Mouse (Mus musculus): ENCODE measurements around the gene Ltbr. TPM values are rescaled to one million over a fixed set of nuclear protein-coding genes. Genes with fewer than 3 reads are reported as not detected.
A peak's percentile ranks its signal among the peaks of the same experiment; 100 is the strongest.

Ltbr gene
- total and polyA plus RNA-seq, 2 experiments from 2014 or later = 14.8 to 19.9 TPM

- Histone ChIP-seq H3K4me3 (ENCODE audit: low read depth, low read length) (no peak overlapping the region), H3K4me2 (ENCODE audit: low read depth) (no peak overlapping the region), H3K9ac (no peak overlapping the region), H3K27me3 (ENCODE audit: insufficient read depth, low read length) (peaks cover 16% of the 10 kb centered on the region), H3K27ac (ENCODE audit: low read depth, low read length) (no peak overlapping the region), H3K9me3 (ENCODE audit: low read length) (no peaks in the 10 kb centered on the region), H3K36me3 (ENCODE audit: insufficient read depth) (no peaks in the 10 kb centered on the region), H3K4me1 (ENCODE audit: insufficient read depth) (no peaks in the 10 kb centered on the region)
- ATAC-seq (no peak), DNase-seq (no peak)
- no peak for TF ChIP-seq CTCF (IDR thresholded peaks at IDR 0.05; ENCODE audit: low read depth)
Measured at GRCm38 (mm10) chr6:125319919-125320296, 6.2 kb upstream of the Ltbr start.

GRCm38 (mm10) chr6:125318981-125319918 lies 5.6 kb upstream of the Ltbr start:
- DNase-seq = no peak
- no peak for ATAC-seq
- no peaks in the 10 kb centered on the region for H3K9me3 ChIP-seq (ENCODE audit: low read length)
- 67% methylated on average over 15 of the region's 15 CpGs for WGBS
- H3K36me3 ChIP-seq (ENCODE audit: insufficient read depth) = no peaks in the 10 kb centered on the region
- no peaks in the 10 kb centered on the region; the same call in 1 of the 2 replicates for H3K4me1 ChIP-seq (ENCODE audit: insufficient read depth)
- peaks cover 16% of the 10 kb centered on the region for H3K27me3 ChIP-seq (ENCODE audit: insufficient read depth, low read length)
- H3K4me2 ChIP-seq (ENCODE audit: low read depth) = no peak overlapping the region
- no peak overlapping the region for H3K4me3 ChIP-seq (ENCODE audit: low read depth, low read length)
- no peak for TF ChIP-seq CTCF (IDR thresholded peaks at IDR 0.05; ENCODE audit: low read depth)
- no peak overlapping the region for H3K9ac ChIP-seq
- no peak overlapping the region for H3K27ac ChIP-seq (ENCODE audit: low read depth, low read length)

- Histone ChIP-seq H3K36me3 (ENCODE audit: insufficient read depth) (no peaks in the 10 kb centered on the region), H3K9me3 (ENCODE audit: low read length) (no peaks in the 10 kb centered on the region), H3K27ac (ENCODE audit: low read depth, low read length) (no peak overlapping the region), H3K4me3 (ENCODE audit: low read depth, low read length) (no peak overlapping the region), H3K27me3 (ENCODE audit: insufficient read depth, low read length) (peaks cover 8% of the 10 kb centered on the region), H3K4me2 (ENCODE audit: low read depth) (no peak overlapping the region), H3K9ac (no peak overlapping the region), H3K4me1 (ENCODE audit: insufficient read depth) (peaks cover 6% of the 10 kb centered on the region; the same call in 1 of the 2 replicates)
- DNase-seq = no peak
- 49% methylated on average over 7 of the region's 7 CpGs for WGBS
- no peak for TF ChIP-seq CTCF (IDR thresholded peaks at IDR 0.05; ENCODE audit: low read depth)
- ATAC-seq = no peak
Measured at GRCm38 (mm10) chr6:125317077-125317476, 3.4 kb upstream of the Ltbr start.

GRCm38 (mm10) chr6:125314746-125315145 lies 1.1 kb upstream of the Ltbr start:
- Histone ChIP-seq H3K4me1 (ENCODE audit: insufficient read depth) (peaks cover 6% of the 10 kb centered on the region; the same call in 1 of the 2 replicates), H3K36me3 (ENCODE audit: insufficient read depth) (no peaks in the 10 kb centered on the region), H3K27ac (ENCODE audit: low read depth, low read length) (no peak overlapping the region), H3K9me3 (ENCODE audit: low read length) (no peaks in the 10 kb centered on the region), H3K4me3 (ENCODE audit: low read depth, low read length) (no peak overlapping the region), H3K27me3 (ENCODE audit: insufficient read depth, low read length) (no peaks in the 10 kb centered on the region), H3K4me2 (ENCODE audit: low read depth) (no peak overlapping the region), H3K9ac (no peak overlapping the region)
- ATAC-seq = no peak
- 75% methylated on average over 6 of the region's 6 CpGs for WGBS
- DNase-seq = no peak
- no peak for TF ChIP-seq CTCF (IDR thresholded peaks at IDR 0.05; ENCODE audit: low read depth)

GRCm38 (mm10) chr6:125314231-125314563 lies 512 bp upstream of the Ltbr start:
- H3K27ac ChIP-seq (ENCODE audit: low read depth, low read length) = no peak overlapping the region
- no peak for DNase-seq
- no peak overlapping the region for H3K4me3 ChIP-seq (ENCODE audit: low read depth, low read length)
- TF ChIP-seq CTCF (IDR thresholded peaks at IDR 0.05; ENCODE audit: low read depth) = no peak
- no peaks in the 10 kb centered on the region for H3K9me3 ChIP-seq (ENCODE audit: low read length)
- no peaks in the 10 kb centered on the region for H3K27me3 ChIP-seq (ENCODE audit: insufficient read depth, low read length)
- H3K36me3 ChIP-seq (ENCODE audit: insufficient read depth) = no peaks in the 10 kb centered on the region
- peak overlapping the region; percentile 53 for H3K4me2 ChIP-seq (ENCODE audit: low read depth)
- peak overlapping the region; percentile 51 for H3K9ac ChIP-seq
- H3K4me1 ChIP-seq (ENCODE audit: insufficient read depth) = peaks cover 6% of the 10 kb centered on the region; the same call in 1 of the 2 replicates
- 64% methylated on average over 7 of the region's 7 CpGs for WGBS
- peak; percentile 21; the same call in 1 of the 2 replicates for ATAC-seq

- WGBS = 74% methylated on average over 22 of the region's 22 CpGs
- no peak overlapping the region for H3K27ac ChIP-seq (ENCODE audit: low read depth, low read length)
- TF ChIP-seq CTCF (IDR thresholded peaks at IDR 0.05; ENCODE audit: low read depth) = no peak
- H3K4me2 ChIP-seq (ENCODE audit: low read depth) = peak overlapping the region; percentile 53
- H3K4me3 ChIP-seq (ENCODE audit: low read depth, low read length) = peak overlapping the region; percentile 32; the same call in 1 of the 2 replicates
- H3K9me3 ChIP-seq (ENCODE audit: low read length) = no peaks in the 10 kb centered on the region
- no peaks in the 10 kb centered on the region for H3K36me3 ChIP-seq (ENCODE audit: insufficient read depth)
- no peak for DNase-seq
- H3K27me3 ChIP-seq (ENCODE audit: insufficient read depth, low read length) = no peaks in the 10 kb centered on the region
- peak overlapping the region; percentile 51; the same call in 1 of the 2 replicates for H3K9ac ChIP-seq
- H3K4me1 ChIP-seq (ENCODE audit: insufficient read depth) = peaks cover 6% of the 10 kb centered on the region; the same call in 1 of the 2 replicates
- ATAC-seq = no peak
Measured at GRCm38 (mm10) chr6:125312581-125313355, 917 bp downstream of the Ltbr start.

Data from forebrain, postnatal 0 days (tissue).